Mouse (Mus musculus) CD8-positive naive resting alpha-beta T cell, adult 2 months (primary cell): ENCODE data around the gene Vmn1r70.

Experiments used
- DNase-seq, 2 experiments: peaks; one replicate each; pipeline ENCODE4 v3.0.0; 2022; ENCODE audit warnings: low read depth in 2 of 2, low spot score in 2 of 2

The Vmn1r70 gene

GRCm38 (mm10) chr7:10631232-10631631, at the start of gene Vmn1r70:
TSS of gene Vmn1r70 (plus strand) at chr7:10631532.
- DNase-seq: no peak

GRCm38 (mm10) chr7:10613559-10613958, 17.8 kb upstream of the Vmn1r70 start, which contains the start of gene Vmn1r69:
TSS of gene Vmn1r69 (minus strand) at chr7:10613659.
- DNase-seq: no peak
